Mouse (Mus musculus): ENCODE results near the gene Traf3ip2. TPM values are rescaled to one million over a fixed set of nuclear protein-coding genes. Genes with fewer than 3 reads are reported as not detected.

The Traf3ip2 gene
- polyA plus RNA-seq, 1 experiment from 2014 or later, result 5.7 TPM

DNA sequence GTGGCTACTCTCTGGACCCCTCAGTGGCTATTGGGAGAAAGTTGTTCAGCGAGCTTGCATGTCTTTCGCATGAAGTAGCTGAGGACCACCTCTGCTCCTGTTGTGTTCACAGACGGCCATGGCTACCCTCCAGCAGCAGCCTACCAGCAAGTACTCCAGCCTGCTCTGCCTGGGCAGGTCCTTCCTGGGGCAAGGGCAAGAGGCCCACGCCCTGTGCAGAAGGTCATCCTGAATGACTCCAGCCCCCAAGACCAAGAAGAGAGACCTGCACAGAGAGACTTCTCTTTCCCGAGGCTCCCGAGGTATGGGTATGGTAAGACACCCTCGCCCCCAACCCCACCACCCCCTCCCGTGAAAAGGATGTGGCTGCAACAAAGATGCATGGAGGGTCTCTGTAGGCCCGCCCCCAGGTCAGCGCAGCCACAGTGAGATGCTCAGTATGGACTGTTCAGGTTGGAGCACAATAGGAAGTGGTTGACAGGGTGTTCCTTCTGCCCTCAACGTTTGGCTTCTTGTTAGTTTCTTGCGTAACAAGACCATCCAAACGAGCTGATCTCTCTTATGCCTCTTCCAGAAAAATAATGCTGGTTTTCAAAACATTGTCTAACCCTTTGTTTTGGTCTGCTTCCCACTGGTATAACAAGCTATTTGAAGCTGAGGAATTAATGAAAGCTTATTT lies 21.8 kb downstream of the Traf3ip2 start:
- no peak for DNase-seq (ENCODE audit: low spot score)
- ATAC-seq, result no peak
- Histone ChIP-seq H3K27ac (ENCODE audit: low read depth, low read length) (no peak overlapping the region), H3K4me1 (ENCODE audit: control insufficient read depth, insufficient read depth, low read length) (peaks cover 23% of the 10 kb centered on the region), H3K9me3 (replicated peaks; ENCODE audit: control insufficient read depth, low read length) (no peaks in the 10 kb centered on the region), H3K27me3 (replicated peaks; ENCODE audit: control insufficient read depth, insufficient read depth, low read length) (no peaks in the 10 kb centered on the region), H3K4me3 (ENCODE audit: low read depth, low read length) (no peak overlapping the region), H3K36me3 (ENCODE audit: control insufficient read depth, insufficient read depth, low read length) (peaks cover 11% of the 10 kb centered on the region; the same call in 1 of the 2 replicates), H3K9ac (ENCODE audit: low read length) (no peak overlapping the region), H3K4me2 (ENCODE audit: low read length) (no peak overlapping the region)
- 89% methylated on average over 13 of the region's 13 CpGs for WGBS

DNA sequence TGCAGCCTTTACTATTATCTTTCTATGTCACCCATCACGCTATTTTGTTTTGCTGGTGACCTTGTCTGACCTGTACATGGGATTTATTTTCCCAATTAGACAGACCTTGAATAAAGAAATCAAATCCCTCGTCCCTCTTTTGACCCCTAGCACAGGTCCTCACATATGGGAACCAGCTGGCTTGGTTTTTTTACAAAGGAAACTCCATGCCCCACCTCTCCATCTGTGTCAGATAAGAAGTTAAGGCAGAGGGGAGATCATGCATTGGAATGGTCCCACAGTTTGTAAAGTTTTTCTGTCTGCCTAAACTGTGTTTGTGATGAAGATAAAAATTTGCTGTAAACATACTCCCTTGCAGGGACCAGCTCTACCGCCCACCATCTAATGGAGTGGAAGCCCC lies 26.1 kb downstream of the Traf3ip2 start:
- Histone ChIP-seq H3K4me2 (ENCODE audit: low read length) (no peak overlapping the region), H3K27me3 (replicated peaks; ENCODE audit: control insufficient read depth, insufficient read depth, low read length) (no peaks in the 10 kb centered on the region), H3K4me3 (ENCODE audit: low read depth, low read length) (no peak overlapping the region), H3K4me1 (ENCODE audit: control insufficient read depth, insufficient read depth, low read length) (0 out of 2 replicates have a peak, but pooled peaks cover 3% of the 10 kb centered on the region), H3K36me3 (ENCODE audit: control insufficient read depth, insufficient read depth, low read length) (peaks cover 11% of the 10 kb centered on the region; the same call in 1 of the 2 replicates), H3K9me3 (replicated peaks; ENCODE audit: control insufficient read depth, low read length) (no peaks in the 10 kb centered on the region), H3K27ac (ENCODE audit: low read depth, low read length) (no peak overlapping the region), H3K9ac (ENCODE audit: low read length) (no peak overlapping the region)
- DNase-seq (ENCODE audit: low spot score) (no peak), ATAC-seq (no peak)
- WGBS, result 60% methylated on average over 3 of the region's 3 CpGs

DNA sequence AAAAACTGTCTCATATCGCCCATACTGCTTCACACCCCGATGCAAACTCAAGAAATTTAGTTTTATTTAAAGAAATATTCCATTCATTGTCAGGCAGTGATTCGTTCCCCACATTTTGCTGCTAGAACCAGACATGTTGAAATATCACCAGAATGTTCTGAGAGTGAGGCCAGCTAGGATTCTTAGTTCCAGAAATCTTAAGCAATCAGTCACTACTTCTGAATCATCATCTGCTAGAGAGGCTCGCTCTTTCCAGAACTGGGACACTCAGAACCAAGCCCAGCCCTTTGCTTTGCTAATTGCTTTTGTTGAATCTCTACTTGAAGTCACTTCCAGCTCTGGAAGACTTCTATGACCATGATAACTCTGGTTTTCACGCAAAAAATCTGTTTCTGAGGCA lies 27.0 kb downstream of the Traf3ip2 start:
- H3K9me3 ChIP-seq (replicated peaks; ENCODE audit: control insufficient read depth, low read length), result no peaks in the 10 kb centered on the region
- H3K36me3 ChIP-seq (ENCODE audit: control insufficient read depth, insufficient read depth, low read length), result peaks cover 11% of the 10 kb centered on the region; the same call in 1 of the 2 replicates
- no peak overlapping the region for H3K4me3 ChIP-seq (ENCODE audit: low read depth, low read length)
- H3K4me2 ChIP-seq (ENCODE audit: low read length), result no peak overlapping the region
- H3K27ac ChIP-seq (ENCODE audit: low read depth, low read length), result no peak overlapping the region
- H3K4me1 ChIP-seq (ENCODE audit: control insufficient read depth, insufficient read depth, low read length), result 0 out of 2 replicates have a peak, but pooled peaks cover 3% of the 10 kb centered on the region
- H3K27me3 ChIP-seq (replicated peaks; ENCODE audit: control insufficient read depth, insufficient read depth, low read length), result no peaks in the 10 kb centered on the region
- 93% methylated on average over 5 of the region's 5 CpGs for WGBS
- H3K9ac ChIP-seq (ENCODE audit: low read length), result no peak overlapping the region
- ATAC-seq (no peak), DNase-seq (ENCODE audit: low spot score) (no peak)

DNA sequence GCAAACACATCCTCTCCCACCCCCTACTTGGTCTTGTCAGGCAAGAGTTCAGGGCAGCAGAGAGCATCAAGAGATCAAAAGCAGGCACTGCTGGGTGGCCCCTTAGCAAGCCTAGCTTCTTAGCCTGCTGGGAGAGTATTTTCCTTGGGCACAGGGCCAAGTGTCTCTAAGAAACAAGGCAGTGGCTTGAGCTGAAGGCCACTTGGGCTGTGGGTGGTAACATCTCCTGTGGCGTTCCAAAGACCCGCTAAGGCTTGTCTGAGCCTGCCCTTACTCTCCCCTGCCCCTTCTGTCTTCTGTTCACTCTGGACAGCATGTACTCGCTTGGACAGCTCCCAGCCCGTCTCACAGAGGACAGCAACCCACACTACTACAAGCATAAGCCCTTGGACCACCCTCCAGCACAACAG lies 28.1 kb downstream of the Traf3ip2 start:
- no peak overlapping the region for H3K4me2 ChIP-seq (ENCODE audit: low read length)
- H3K27me3 ChIP-seq (replicated peaks; ENCODE audit: control insufficient read depth, insufficient read depth, low read length), result no peaks in the 10 kb centered on the region
- no peak overlapping the region for H3K9ac ChIP-seq (ENCODE audit: low read length)
- H3K36me3 ChIP-seq (ENCODE audit: control insufficient read depth, insufficient read depth, low read length), result peaks cover 9% of the 10 kb centered on the region; the same call in 1 of the 2 replicates
- H3K4me3 ChIP-seq (ENCODE audit: low read depth, low read length), result no peak overlapping the region
- peak; percentile 55 for ATAC-seq
- DNase-seq (ENCODE audit: low spot score), result peak; percentile 59
- no peaks in the 10 kb centered on the region for H3K9me3 ChIP-seq (replicated peaks; ENCODE audit: control insufficient read depth, low read length)
- H3K27ac ChIP-seq (ENCODE audit: low read depth, low read length), result no peak overlapping the region
- 11% methylated on average over 4 of the region's 4 CpGs for WGBS
- peaks cover 3% of the 10 kb centered on the region; the same call in 1 of the 2 replicates for H3K4me1 ChIP-seq (ENCODE audit: control insufficient read depth, insufficient read depth, low read length)

DNA sequence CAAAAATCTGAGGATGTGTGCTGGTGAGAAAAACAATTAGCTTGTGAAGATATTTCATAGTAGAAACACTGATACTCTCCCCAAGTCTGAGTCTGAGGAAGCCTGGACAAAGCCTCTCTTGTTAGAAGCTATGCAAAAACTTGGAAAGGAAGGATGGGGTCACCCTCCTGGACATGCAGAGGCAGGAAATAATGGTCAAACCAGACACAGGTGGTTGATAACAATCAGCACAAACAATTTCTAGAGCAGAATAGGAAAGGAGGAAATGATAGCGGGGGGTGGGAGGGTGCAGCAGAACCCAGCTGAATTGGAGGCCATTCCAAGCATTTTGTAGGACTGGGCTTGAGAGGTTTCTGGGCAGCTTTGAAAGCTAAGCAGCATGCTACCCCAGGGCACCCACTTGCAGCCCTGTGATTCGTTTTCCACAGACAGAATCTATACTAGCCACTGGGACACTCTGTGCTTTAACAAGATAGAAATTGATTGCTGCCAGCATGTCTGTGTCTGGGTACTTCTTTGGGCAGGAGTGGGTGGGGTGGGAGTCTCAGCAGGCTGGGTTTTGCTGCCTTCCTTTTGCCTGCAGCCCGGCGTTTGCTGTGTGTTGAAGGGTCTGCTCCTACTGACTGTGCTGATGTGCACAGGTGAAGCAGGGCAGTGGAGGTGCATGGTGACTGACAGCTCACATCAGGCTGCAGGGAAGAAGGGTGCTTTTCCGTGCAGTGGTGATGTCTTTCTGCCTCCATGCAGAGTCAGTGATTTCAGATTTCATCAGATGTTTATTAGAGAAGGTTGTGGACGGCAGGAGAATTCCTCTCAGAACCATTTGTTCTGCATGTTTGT lies 33.3 kb downstream of the Traf3ip2 start:
- H3K9me3 ChIP-seq (replicated peaks; ENCODE audit: control insufficient read depth, low read length), result no peaks in the 10 kb centered on the region
- H3K4me3 ChIP-seq (ENCODE audit: low read depth, low read length), result no peak overlapping the region
- peaks cover 14% of the 10 kb centered on the region for H3K4me1 ChIP-seq (ENCODE audit: control insufficient read depth, insufficient read depth, low read length)
- DNase-seq (ENCODE audit: low spot score) (no peak), ATAC-seq (peak; percentile 31; the same call in 1 of the 2 replicates)
- H3K4me2 ChIP-seq (ENCODE audit: low read length), result no peak overlapping the region
- peak overlapping the region; percentile 63; the same call in 1 of the 2 replicates for H3K27ac ChIP-seq (ENCODE audit: low read depth, low read length)
- 65% methylated on average over 6 of the region's 6 CpGs for WGBS
- H3K27me3 ChIP-seq (replicated peaks; ENCODE audit: control insufficient read depth, insufficient read depth, low read length), result no peaks in the 10 kb centered on the region
- H3K36me3 ChIP-seq (ENCODE audit: control insufficient read depth, insufficient read depth, low read length), result 0 out of 2 replicates have a peak, but pooled peaks cover 5% of the 10 kb centered on the region
- 0 out of 2 replicates have a peak overlapping the region, but pooled peaks have one; percentile 32 for H3K9ac ChIP-seq (ENCODE audit: low read length)

DNA sequence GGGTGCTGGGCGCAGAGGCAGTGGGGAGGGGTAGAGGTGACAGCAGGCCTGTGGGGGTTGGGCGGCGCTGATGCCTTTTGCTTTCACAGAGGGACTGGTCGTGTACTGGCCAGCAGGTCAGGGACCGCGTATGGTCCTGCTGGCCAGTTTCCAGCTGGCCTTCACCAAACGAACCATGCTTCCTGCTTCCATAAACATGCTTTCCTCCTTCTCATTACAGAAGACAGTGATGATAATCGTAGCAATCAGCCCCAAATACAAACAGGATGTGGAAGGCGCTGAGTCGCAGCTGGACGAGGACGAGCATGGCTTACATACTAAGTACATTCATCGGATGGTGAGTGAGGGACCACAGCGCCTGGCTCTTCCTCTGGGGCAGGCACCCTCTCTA lies 33.9 kb downstream of the Traf3ip2 start:
- H3K27ac ChIP-seq (ENCODE audit: low read depth, low read length), result peak overlapping the region; percentile 63; the same call in 1 of the 2 replicates
- peak; percentile 35; the same call in 1 of the 2 replicates for ATAC-seq
- 57% methylated on average over 14 of the region's 14 CpGs for WGBS
- peaks cover 12% of the 10 kb centered on the region for H3K4me1 ChIP-seq (ENCODE audit: control insufficient read depth, insufficient read depth, low read length)
- no peaks in the 10 kb centered on the region for H3K9me3 ChIP-seq (replicated peaks; ENCODE audit: control insufficient read depth, low read length)
- H3K36me3 ChIP-seq (ENCODE audit: control insufficient read depth, insufficient read depth, low read length), result peaks cover 9% of the 10 kb centered on the region
- DNase-seq (ENCODE audit: low spot score), result no peak
- H3K27me3 ChIP-seq (replicated peaks; ENCODE audit: control insufficient read depth, insufficient read depth, low read length), result no peaks in the 10 kb centered on the region
- 0 out of 2 replicates have a peak overlapping the region, but pooled peaks have one; percentile 32 for H3K9ac ChIP-seq (ENCODE audit: low read length)
- no peak overlapping the region for H3K4me3 ChIP-seq (ENCODE audit: low read depth, low read length)
- H3K4me2 ChIP-seq (ENCODE audit: low read length), result no peak overlapping the region

DNA sequence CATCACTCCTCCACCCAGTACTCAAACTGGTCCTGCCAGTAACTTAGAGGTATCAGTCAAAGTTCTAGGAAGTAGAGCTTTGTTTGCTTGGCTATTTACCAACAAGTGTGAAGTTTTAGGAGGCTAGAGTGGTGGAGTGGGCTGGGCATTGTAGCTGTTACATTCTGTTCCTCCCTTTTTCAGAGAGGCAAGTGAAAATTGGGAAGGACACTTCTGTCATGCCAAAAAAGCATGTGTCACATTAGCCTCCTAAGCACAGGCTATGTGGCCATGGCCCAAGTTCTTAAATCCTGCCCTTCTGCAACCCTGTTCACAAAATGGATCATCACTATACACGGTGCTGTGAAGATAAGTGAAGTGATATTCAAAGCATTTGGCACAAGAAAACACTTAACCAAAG lies 34.4 kb downstream of the Traf3ip2 start:
- H3K4me1 ChIP-seq (ENCODE audit: control insufficient read depth, insufficient read depth, low read length), result peaks cover 12% of the 10 kb centered on the region
- no peaks in the 10 kb centered on the region for H3K9me3 ChIP-seq (replicated peaks; ENCODE audit: control insufficient read depth, low read length)
- DNase-seq (ENCODE audit: low spot score) (no peak), ATAC-seq (no peak)
- no peak overlapping the region for H3K9ac ChIP-seq (ENCODE audit: low read length)
- H3K4me3 ChIP-seq (ENCODE audit: low read depth, low read length), result no peak overlapping the region
- WGBS, result 79% methylated on average over 1 of the region's 1 CpGs
- H3K27ac ChIP-seq (ENCODE audit: low read depth, low read length), result no peak overlapping the region; the same call in 1 of the 2 replicates
- no peak overlapping the region for H3K4me2 ChIP-seq (ENCODE audit: low read length)
- H3K36me3 ChIP-seq (ENCODE audit: control insufficient read depth, insufficient read depth, low read length), result peaks cover 14% of the 10 kb centered on the region
- no peaks in the 10 kb centered on the region for H3K27me3 ChIP-seq (replicated peaks; ENCODE audit: control insufficient read depth, insufficient read depth, low read length)

DNA sequence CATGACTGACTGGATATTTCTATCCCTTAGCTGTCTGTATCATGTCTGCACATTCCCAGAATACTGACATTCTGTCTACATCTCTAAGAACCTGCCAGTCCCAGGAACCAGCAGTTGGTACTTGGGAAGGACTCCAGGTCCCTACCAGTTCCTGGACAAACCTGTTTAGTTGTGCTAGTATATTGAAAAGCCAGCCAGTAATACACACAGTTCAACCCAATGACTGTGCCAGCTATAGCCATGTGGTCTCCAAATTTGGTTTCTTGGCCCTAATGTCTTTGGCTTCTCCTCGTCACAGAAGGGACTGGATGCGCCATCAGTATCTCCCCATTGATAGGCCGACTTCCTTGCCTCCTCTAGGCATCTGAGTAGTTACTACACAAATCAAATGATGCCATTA lies 35.5 kb downstream of the Traf3ip2 start:
- DNase-seq (ENCODE audit: low spot score), result no peak

More for the DNA sequence above, 35.5 kb downstream of the Traf3ip2 start:
- Histone ChIP-seq H3K9ac (ENCODE audit: low read length) (no peak overlapping the region), H3K4me2 (ENCODE audit: low read length) (no peak overlapping the region), H3K27ac (ENCODE audit: low read depth, low read length) (no peak overlapping the region), H3K4me1 (ENCODE audit: control insufficient read depth, insufficient read depth, low read length) (peaks cover 12% of the 10 kb centered on the region), H3K27me3 (replicated peaks; ENCODE audit: control insufficient read depth, insufficient read depth, low read length) (no peaks in the 10 kb centered on the region), H3K36me3 (ENCODE audit: control insufficient read depth, insufficient read depth, low read length) (peaks cover 14% of the 10 kb centered on the region), H3K4me3 (ENCODE audit: low read depth, low read length) (no peak overlapping the region), H3K9me3 (replicated peaks; ENCODE audit: control insufficient read depth, low read length) (no peaks in the 10 kb centered on the region)
- 93% methylated on average over 3 of the region's 3 CpGs for WGBS
- ATAC-seq, result no peak

All from forebrain, embryonic 14.5 days (tissue).